Mouse (Mus musculus) erythroblast, embryonic 14.5 days (primary cell): ENCODE results near the gene Ggt6. TPM values are rescaled to one million over a fixed set of nuclear protein-coding genes. Genes with fewer than 3 reads are reported as not detected.

Experiments
- H3K27me3 ChIP-seq: 2 replicates; pipeline ENCODE4 v1.6.1; 2012; ENCODE audit warnings: inconsistent platforms; ENCODE audit not compliant: control insufficient read depth
- H3K36me3 ChIP-seq: 2 replicates; pipeline ENCODE4 v1.6.1; 2012; ENCODE audit warnings: mild to moderate bottlenecking, inconsistent platforms; ENCODE audit not compliant: control insufficient read depth
- H3K4me1 ChIP-seq: 2 replicates; pipeline ENCODE4 v1.6.1; 2012; ENCODE audit warnings: inconsistent platforms; ENCODE audit not compliant: control insufficient read depth
- H3K4me3 ChIP-seq: replicated peaks from 2 replicates; pipeline ENCODE3; 2012; ENCODE audit warnings: moderate library complexity, mild to moderate bottlenecking, inconsistent platforms
- H3K9me3 ChIP-seq: 2 replicates; pipeline ENCODE4 v1.6.1; 2012; ENCODE audit warnings: low read length, inconsistent platforms, mixed read lengths; ENCODE audit not compliant: control insufficient read depth
- GATA1 ChIP-seq: IDR thresholded peaks from 2 replicates; pipeline ENCODE4 v1.6.1; 2012; ENCODE audit warnings: low read length, inconsistent platforms, mixed read lengths
- TAL1 ChIP-seq: IDR thresholded peaks from 3 replicates; pipeline ENCODE4 v1.6.1; 2012; ENCODE audit warnings: low read length, inconsistent platforms, mixed read lengths
- polyA plus RNA-seq: library from polyadenylated mRNA; stranded (reverse); fragments of >175 nt; gene quantifications from 2 replicates; pipeline ENCODE4 v1.2.3, GENCODE M21; 2012

The Ggt6 gene
- not detected in 2 replicates for polyA plus RNA-seq

- TF ChIP-seq GATA1 = no peak
- no peak for TF ChIP-seq TAL1
- Histone ChIP-seq H3K27me3 (no peaks in the 10 kb centered on the region), H3K9me3 (no peaks in the 10 kb centered on the region), H3K4me3 (no peak within 1 kb of the TSS), H3K4me1 (no peaks in the 10 kb centered on the region), H3K36me3 (no peaks in the 10 kb centered on the region)
Observed at GRCm38 (mm10) chr11:72434963-72435693, at the start of gene Ggt6. Gene Ggt6 (plus strand): TSS chr11:72435526.

- no peaks in the 10 kb centered on the region for H3K4me1 ChIP-seq
- TF ChIP-seq GATA1 (no peak), TAL1 (no peak)
- H3K4me3 ChIP-seq = no peak overlapping the region
- H3K9me3 ChIP-seq = no peaks in the 10 kb centered on the region
- no peaks in the 10 kb centered on the region for H3K27me3 ChIP-seq
- no peaks in the 10 kb centered on the region for H3K36me3 ChIP-seq
Observed at GRCm38 (mm10) chr11:72388113-72388529, 47.2 kb upstream of the Ggt6 start.

GRCm38 (mm10) chr11:72389407-72390142, 45.8 kb upstream of the Ggt6 start:
- Histone ChIP-seq H3K9me3 (no peaks in the 10 kb centered on the region), H3K36me3 (no peaks in the 10 kb centered on the region), H3K4me3 (no peak overlapping the region), H3K4me1 (no peaks in the 10 kb centered on the region), H3K27me3 (no peaks in the 10 kb centered on the region)
- no peak for TF ChIP-seq GATA1
- TF ChIP-seq TAL1 = no peak

- Histone ChIP-seq H3K4me3 (no peak overlapping the region), H3K27me3 (no peaks in the 10 kb centered on the region), H3K4me1 (no peaks in the 10 kb centered on the region), H3K36me3 (no peaks in the 10 kb centered on the region), H3K9me3 (no peaks in the 10 kb centered on the region)
- no peak for TF ChIP-seq TAL1
- TF ChIP-seq GATA1 = no peak
Observed at GRCm38 (mm10) chr11:72391181-72391580, 44.1 kb upstream of the Ggt6 start.

GRCm38 (mm10) chr11:72393243-72393642, 42.1 kb upstream of the Ggt6 start:
- H3K4me1 ChIP-seq = no peaks in the 10 kb centered on the region
- H3K27me3 ChIP-seq = no peaks in the 10 kb centered on the region
- H3K4me3 ChIP-seq = no peak overlapping the region
- H3K36me3 ChIP-seq = no peaks in the 10 kb centered on the region
- H3K9me3 ChIP-seq = no peaks in the 10 kb centered on the region
- TF ChIP-seq GATA1 (no peak), TAL1 (no peak)

GRCm38 (mm10) chr11:72393669-72394068, 41.7 kb upstream of the Ggt6 start:
- Histone ChIP-seq H3K9me3 (no peaks in the 10 kb centered on the region), H3K36me3 (no peaks in the 10 kb centered on the region), H3K27me3 (no peaks in the 10 kb centered on the region), H3K4me1 (no peaks in the 10 kb centered on the region), H3K4me3 (no peak overlapping the region)
- no peak for TF ChIP-seq GATA1
- no peak for TF ChIP-seq TAL1

GRCm38 (mm10) chr11:72394694-72395093, 40.6 kb upstream of the Ggt6 start:
- no peaks in the 10 kb centered on the region for H3K4me1 ChIP-seq
- no peak for TF ChIP-seq GATA1
- TF ChIP-seq TAL1 = no peak
- H3K27me3 ChIP-seq = no peaks in the 10 kb centered on the region
- H3K36me3 ChIP-seq = no peaks in the 10 kb centered on the region; the same call in 1 of the 2 replicates
- H3K4me3 ChIP-seq = no peak overlapping the region
- no peaks in the 10 kb centered on the region for H3K9me3 ChIP-seq

- no peaks in the 10 kb centered on the region; the same call in 1 of the 2 replicates for H3K36me3 ChIP-seq
- H3K4me1 ChIP-seq = no peaks in the 10 kb centered on the region
- no peak overlapping the region for H3K4me3 ChIP-seq
- no peaks in the 10 kb centered on the region for H3K27me3 ChIP-seq
- no peaks in the 10 kb centered on the region for H3K9me3 ChIP-seq
- no peak for TF ChIP-seq TAL1
Observed at GRCm38 (mm10) chr11:72395652-72396051, 39.7 kb upstream of the Ggt6 start.

- no peaks in the 10 kb centered on the region for H3K4me1 ChIP-seq
- H3K27me3 ChIP-seq = no peaks in the 10 kb centered on the region
- H3K4me3 ChIP-seq = no peak overlapping the region
- TF ChIP-seq GATA1 = no peak
- TF ChIP-seq TAL1 = no peak
- no peaks in the 10 kb centered on the region for H3K9me3 ChIP-seq
- H3K36me3 ChIP-seq = no peaks in the 10 kb centered on the region; the same call in 1 of the 2 replicates
Observed at GRCm38 (mm10) chr11:72396621-72397020, 38.7 kb upstream of the Ggt6 start.
